Mouse (Mus musculus) urinary bladder, postnatal 14 days (tissue): ENCODE results near the gene Setmar.

Experiments used
- DNase-seq: peaks from one replicate; pipeline ENCODE4 v3.0.0; 2021; ENCODE audit warnings: low spot score

Setmar gene

GRCm38 (mm10) chr6:108114971-108115370, 50.1 kb downstream of the Setmar start:
- no peak for DNase-seq

GRCm38 (mm10) chr6:108117881-108118280, 53.0 kb downstream of the Setmar start:
- DNase-seq = no peak

- no peak for DNase-seq
Observed at GRCm38 (mm10) chr6:108125474-108125873, 60.6 kb downstream of the Setmar start.

GRCm38 (mm10) chr6:108126631-108127030, 61.8 kb downstream of the Setmar start:
- no peak for DNase-seq
